Mouse (Mus musculus) myocyte (in vitro differentiated cells): ENCODE measurements at regions not wholly inside any gene's neighbourhood (a gene's known extent, or its start where the extent isn't known, plus 50 kb on each side); places are given as distances from the start of the nearest gene placed in this dataset.

Source experiments
- H3K27me3 ChIP-seq: one replicate; pipeline ENCODE4 v1.6.1; 2011; ENCODE audit not compliant: control insufficient read depth, insufficient read depth, insufficient read length
- H3K36me3 ChIP-seq: one replicate; pipeline ENCODE4 v1.6.1; 2011; ENCODE audit not compliant: control insufficient read depth, insufficient read depth
- H3K4me2 ChIP-seq: one replicate; pipeline ENCODE4 v1.6.1; 2011; ENCODE audit warnings: low read depth, control low read depth
- H3K4me3 ChIP-seq: one replicate; pipeline ENCODE4 v1.5.1; 2011; ENCODE audit warnings: mild to moderate bottlenecking, control low read depth, moderate library complexity
- H3K79me2 ChIP-seq: one replicate; pipeline ENCODE4 v1.6.1; 2011; ENCODE audit not compliant: control insufficient read depth, insufficient read depth
- H3ac ChIP-seq: one replicate; pipeline ENCODE4 v1.6.1; 2011; ENCODE audit not compliant: control insufficient read depth, insufficient read length
- CEBPB ChIP-seq: IDR thresholded peaks from 2 replicates; pipeline ENCODE4 v1.6.1; 2011; ENCODE audit warnings: mild to moderate bottlenecking, moderate library complexity; ENCODE audit not compliant: poor library complexity, insufficient read depth, severe bottlenecking
- E2F4 ChIP-seq: IDR thresholded peaks from one replicate; pipeline ENCODE4 v1.6.1; 2011; ENCODE audit warnings: mild to moderate bottlenecking, control low read depth, moderate library complexity; ENCODE audit not compliant: insufficient read depth
- MAX ChIP-seq: IDR thresholded peaks from one replicate; pipeline ENCODE4 v1.6.1; 2011; ENCODE audit warnings: low read depth, mild to moderate bottlenecking, control low read depth
- MYOD1 ChIP-seq, 3 experiments: IDR thresholded peaks; one replicate each; pipeline ENCODE4 v1.6.1; 2011; ENCODE audit warnings: control low read depth in 2 of 3, low read depth in 2 of 3, mild to moderate bottlenecking in 2 of 3, moderate library complexity in 1 of 3; ENCODE audit not compliant: insufficient read length in 2 of 3, control insufficient read depth in 1 of 3
- MYOG ChIP-seq, 3 experiments: IDR thresholded peaks; one replicate each; pipeline ENCODE4 v1.6.1; 2011; ENCODE audit warnings: control low read depth in 2 of 3, low read depth in 2 of 3, mild to moderate bottlenecking in 2 of 3; ENCODE audit not compliant: insufficient read length in 2 of 3, control insufficient read depth in 1 of 3, insufficient read depth in 1 of 3
- POLR2A ChIP-seq: IDR thresholded peaks from one replicate; pipeline ENCODE4 v1.6.1; 2011; ENCODE audit warnings: low read depth, mild to moderate bottlenecking, control low read depth, moderate library complexity; ENCODE audit not compliant: insufficient read length
- POLR2AphosphoS2 ChIP-seq: IDR thresholded peaks from one replicate; pipeline ENCODE4 v1.6.1; 2011; ENCODE audit warnings: low read depth, control low read depth; ENCODE audit not compliant: insufficient read length
- REST ChIP-seq: IDR thresholded peaks from one replicate; pipeline ENCODE4 v1.6.1; 2011; ENCODE audit warnings: mild to moderate bottlenecking, control low read depth, moderate library complexity; ENCODE audit not compliant: insufficient read depth, insufficient read length
- SRF ChIP-seq: IDR thresholded peaks from one replicate; pipeline ENCODE4 v1.6.1; 2011; ENCODE audit warnings: low read depth; ENCODE audit not compliant: control insufficient read depth, insufficient read length
- TCF12 ChIP-seq: IDR thresholded peaks from one replicate; pipeline ENCODE4 v1.6.1; 2011; ENCODE audit warnings: mild to moderate bottlenecking, control low read depth; ENCODE audit not compliant: poor library complexity, insufficient read depth, severe bottlenecking
- TCF3 ChIP-seq: IDR thresholded peaks from one replicate; pipeline ENCODE4 v1.6.1; 2011; ENCODE audit warnings: low read depth, control low read depth; ENCODE audit not compliant: insufficient read length
- USF1 ChIP-seq: IDR thresholded peaks from one replicate; pipeline ENCODE4 v1.6.1; 2011; ENCODE audit warnings: low read depth, mild to moderate bottlenecking, control low read depth, moderate library complexity

- no peak overlapping the region for H3ac ChIP-seq
- no peaks in the 10 kb centered on the region for H3K27me3 ChIP-seq
- no peak overlapping the region for H3K4me2 ChIP-seq
- TF ChIP-seq TCF12, result no peak
- TF ChIP-seq E2F4, result no peak
- TF ChIP-seq MAX, result no peak
- no peak overlapping the region for H3K4me3 ChIP-seq
- no peaks in the 10 kb centered on the region for H3K36me3 ChIP-seq
- no peaks in the 10 kb centered on the region for H3K79me2 ChIP-seq
Measured at GRCm38 (mm10) chr7:125340326-125340905, 104.1 kb upstream of the Kdm8 start.

DNA sequence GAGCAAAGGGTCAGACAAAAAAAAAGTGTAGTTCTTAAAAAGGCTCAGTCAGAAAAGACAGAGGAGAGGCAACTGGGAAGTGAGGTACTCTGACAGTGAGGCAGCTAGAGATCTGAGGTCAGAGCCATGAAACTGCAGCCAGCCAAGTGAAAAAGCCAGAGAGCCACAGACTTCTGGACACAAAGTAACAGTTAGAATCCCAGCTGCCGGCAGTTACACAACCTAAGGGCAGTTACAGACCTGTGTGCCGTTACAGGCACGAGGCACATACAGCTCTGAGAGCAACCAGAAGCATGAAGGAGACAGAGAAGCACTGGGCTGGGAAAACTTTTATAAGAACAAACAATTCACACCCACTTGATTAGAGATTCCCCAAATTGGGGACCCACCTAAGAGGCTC lies 94.9 kb upstream of the Kdm8 start:
- Histone ChIP-seq H3K4me3 (no peak overlapping the region), H3K79me2 (no peaks in the 10 kb centered on the region), H3ac (no peak overlapping the region), H3K4me2 (no peak overlapping the region), H3K36me3 (no peaks in the 10 kb centered on the region), H3K27me3 (peaks cover 5% of the 10 kb centered on the region)
- no peak for TF ChIP-seq USF1
- no peak for TF ChIP-seq MYOD1 (IDR thresholded peaks at IDR 0.05; ENCODE audit: control insufficient read depth in 1 of 3, insufficient read length in 2 of 3, low read depth in 2 of 3)
- no peak for TF ChIP-seq TCF12
- no peak for TF ChIP-seq MYOG (IDR thresholded peaks at IDR 0.05; ENCODE audit: control insufficient read depth in 1 of 3, insufficient read depth in 1 of 3, insufficient read length in 2 of 3, low read depth in 2 of 3)
- TF ChIP-seq TCF3, result no peak
- TF ChIP-seq CEBPB, result no peak
- TF ChIP-seq MAX, result no peak

DNA sequence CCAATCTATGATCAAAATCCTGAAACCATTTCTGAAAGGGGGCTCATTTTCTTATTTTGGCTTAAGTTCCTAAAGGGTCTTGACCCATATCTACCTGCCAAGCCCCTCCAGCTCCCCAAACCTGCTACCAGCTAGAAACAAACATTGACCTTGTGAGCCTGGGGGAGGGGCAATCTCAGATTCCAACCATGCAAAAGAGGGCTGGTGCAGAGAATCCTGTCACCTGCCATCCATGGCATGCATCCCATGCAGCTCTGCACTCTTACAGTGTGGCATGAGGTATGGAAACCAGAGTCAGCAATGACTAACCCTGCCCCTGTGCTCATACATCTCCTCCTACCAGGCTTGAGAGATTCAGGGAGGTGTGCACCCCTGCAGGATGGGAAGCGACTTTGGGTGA lies 90.3 kb upstream of the Kdm8 start:
- TF ChIP-seq CEBPB (no peak), TCF3 (no peak), POLR2A (no peak), REST (no peak), SRF (no peak), MAX (no peak), USF1 (no peak), MYOD1 (IDR thresholded peaks at IDR 0.05; ENCODE audit: control insufficient read depth in 1 of 3, insufficient read length in 2 of 3, low read depth in 2 of 3) (no peak), TCF12 (no peak), POLR2AphosphoS2 (no peak), MYOG (IDR thresholded peaks at IDR 0.05; ENCODE audit: control insufficient read depth in 1 of 3, insufficient read depth in 1 of 3, insufficient read length in 2 of 3, low read depth in 2 of 3) (no peak), E2F4 (no peak)
- Histone ChIP-seq H3K79me2 (no peaks in the 10 kb centered on the region), H3K36me3 (no peaks in the 10 kb centered on the region), H3K4me2 (no peak overlapping the region), H3K4me3 (no peak overlapping the region), H3ac (no peak overlapping the region), H3K27me3 (peaks cover 11% of the 10 kb centered on the region)

DNA sequence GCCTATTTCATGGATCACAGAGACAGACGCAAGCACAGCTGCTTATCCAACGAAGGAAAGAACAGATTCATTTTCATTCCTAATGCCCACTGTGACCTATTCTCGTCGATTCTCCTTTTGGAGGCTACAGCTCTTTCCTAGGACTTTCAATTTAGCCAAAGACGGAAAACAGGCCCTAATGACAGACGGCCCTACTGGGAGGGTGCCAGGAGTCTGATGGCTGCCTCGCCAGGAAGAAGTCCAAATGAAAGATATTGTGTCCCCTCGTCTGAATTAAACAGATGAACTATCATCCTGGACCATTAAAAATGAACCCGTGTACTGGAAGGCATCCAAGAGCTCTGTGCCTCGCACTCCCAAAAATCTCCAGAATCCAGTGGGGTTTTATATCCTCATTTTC lies 89.5 kb upstream of the Kdm8 start:
- H3ac ChIP-seq, result no peak overlapping the region
- H3K36me3 ChIP-seq, result no peaks in the 10 kb centered on the region
- H3K79me2 ChIP-seq, result no peaks in the 10 kb centered on the region
- peaks cover 11% of the 10 kb centered on the region for H3K27me3 ChIP-seq
- TF ChIP-seq MYOD1 (IDR thresholded peaks at IDR 0.05; ENCODE audit: control insufficient read depth in 1 of 3, insufficient read length in 2 of 3, low read depth in 2 of 3), result no peak
- TF ChIP-seq MAX, result no peak
- no peak for TF ChIP-seq E2F4
- TF ChIP-seq SRF, result no peak
- no peak for TF ChIP-seq TCF3
- no peak for TF ChIP-seq REST
- TF ChIP-seq MYOG (IDR thresholded peaks at IDR 0.05; ENCODE audit: control insufficient read depth in 1 of 3, insufficient read depth in 1 of 3, insufficient read length in 2 of 3, low read depth in 2 of 3), result no peak
- TF ChIP-seq CEBPB, result no peak
- no peak for TF ChIP-seq POLR2A
- TF ChIP-seq USF1, result no peak
- TF ChIP-seq TCF12, result no peak
- no peak for TF ChIP-seq POLR2AphosphoS2
- H3K4me3 ChIP-seq, result no peak overlapping the region
- no peak overlapping the region for H3K4me2 ChIP-seq

DNA sequence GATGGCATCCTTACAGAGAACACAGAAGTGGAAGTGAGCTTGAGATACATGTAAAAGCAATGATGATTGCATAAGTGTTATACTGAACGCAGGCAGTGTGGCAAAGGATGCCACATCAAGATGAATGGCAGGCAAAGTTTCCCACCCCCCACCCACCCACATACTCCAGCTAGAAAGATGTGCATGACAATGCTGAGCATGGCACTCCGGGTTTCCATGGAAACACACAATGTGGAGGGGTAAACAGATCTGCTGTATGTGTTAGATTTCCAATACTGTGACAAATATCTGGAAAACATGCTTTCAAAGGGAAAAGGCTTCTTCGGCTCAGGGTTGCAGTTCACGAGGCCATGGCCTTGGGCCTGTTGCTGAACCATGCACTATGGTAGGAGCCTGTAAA lies 86.5 kb upstream of the Kdm8 start:
- Histone ChIP-seq H3K36me3 (no peaks in the 10 kb centered on the region), H3K4me2 (no peak overlapping the region), H3ac (no peak overlapping the region), H3K79me2 (no peaks in the 10 kb centered on the region), H3K27me3 (peaks cover 16% of the 10 kb centered on the region), H3K4me3 (no peak overlapping the region)
- no peak for TF ChIP-seq REST
- TF ChIP-seq TCF12, result no peak
- TF ChIP-seq USF1, result no peak
- no peak for TF ChIP-seq E2F4
- TF ChIP-seq MYOD1 (IDR thresholded peaks at IDR 0.05; ENCODE audit: control insufficient read depth in 1 of 3, insufficient read length in 2 of 3, low read depth in 2 of 3), result no peak
- no peak for TF ChIP-seq POLR2A
- TF ChIP-seq POLR2AphosphoS2, result no peak
- TF ChIP-seq MAX, result no peak
- no peak for TF ChIP-seq TCF3
- TF ChIP-seq MYOG (IDR thresholded peaks at IDR 0.05; ENCODE audit: control insufficient read depth in 1 of 3, insufficient read depth in 1 of 3, insufficient read length in 2 of 3, low read depth in 2 of 3), result no peak
- TF ChIP-seq CEBPB, result no peak
- no peak for TF ChIP-seq SRF
